Mouse (Mus musculus) brain, embryonic 14.5 days (tissue): ENCODE measurements around the gene Ces2b.

ENCODE experiments used
- CTCF ChIP-seq: fragments of 200-500 bp; IDR thresholded peaks from 2 replicates; pipeline ENCODE4 v1.5.1; 2012; ENCODE audit warnings: inconsistent platforms, mild to moderate bottlenecking, moderate library complexity, borderline replicate concordance; ENCODE audit not compliant: insufficient read depth, insufficient read length; ENCODE audit errors: extremely low read depth
- POLR2A ChIP-seq: fragments of 200-500 bp; IDR thresholded peaks from 2 replicates; pipeline ENCODE4 v1.6.1; 2012; ENCODE audit warnings: mild to moderate bottlenecking, inconsistent platforms, borderline replicate concordance; ENCODE audit not compliant: poor library complexity, insufficient read depth, insufficient read length, severe bottlenecking; ENCODE audit errors: extremely low read depth

- TF ChIP-seq CTCF = no peak
- no peak for TF ChIP-seq POLR2A
Measured at GRCm38 (mm10) chr8:104831440-104831839, at the start of gene Ces2b.
